Mouse (Mus musculus): ENCODE measurements around the gene Cmtm8. TPM values are rescaled to one million over a fixed set of nuclear protein-coding genes. Genes with fewer than 3 reads are reported as not detected.

The Cmtm8 gene
- polyA plus RNA-seq, 1 experiment from 2014 or later = 80.2 TPM

- 97% methylated on average over 6 of the region's 6 CpGs for WGBS
Observed at GRCm38 (mm10) chr9:114828377-114828776, 15.6 kb downstream of the Cmtm8 start.

GRCm38 (mm10) chr9:114827242-114827852 lies 16.6 kb downstream of the Cmtm8 start:
- H3K36me3 ChIP-seq (ENCODE audit: control insufficient read depth, insufficient read depth, low read length) = no peaks in the 10 kb centered on the region
- no peaks in the 10 kb centered on the region for H3K9me3 ChIP-seq (ENCODE audit: control insufficient read depth, low read length)
- H3K27me3 ChIP-seq (replicated peaks; ENCODE audit: control insufficient read depth, insufficient read depth, low read length) = no peaks in the 10 kb centered on the region
- no peak overlapping the region for H3K4me3 ChIP-seq (ENCODE audit: low read length)
- no peak overlapping the region for H3K4me2 ChIP-seq (ENCODE audit: low read depth, low read length)
- peaks cover 31% of the 10 kb centered on the region for H3K4me1 ChIP-seq (ENCODE audit: control insufficient read depth, insufficient read depth, low read length)
- whole genome bisulfite sequencing = 32% methylated on average over 1 of the region's 1 CpGs
- H3K27ac ChIP-seq (ENCODE audit: low read length) = no peak overlapping the region
- ATAC-seq = no peak
- H3K9ac ChIP-seq (ENCODE audit: low read depth, low read length) = no peak overlapping the region

More at GRCm38 (mm10) chr9:114828377-114828776, 15.6 kb downstream of the Cmtm8 start:
- H3K9ac ChIP-seq (ENCODE audit: low read depth, low read length) = no peak overlapping the region
- H3K9me3 ChIP-seq (ENCODE audit: control insufficient read depth, low read length) = no peaks in the 10 kb centered on the region
- H3K27ac ChIP-seq (ENCODE audit: low read length) = no peak overlapping the region
- no peak overlapping the region for H3K4me2 ChIP-seq (ENCODE audit: low read depth, low read length)
- no peaks in the 10 kb centered on the region for H3K36me3 ChIP-seq (ENCODE audit: control insufficient read depth, insufficient read depth, low read length)
- H3K4me1 ChIP-seq (ENCODE audit: control insufficient read depth, insufficient read depth, low read length) = peaks cover 23% of the 10 kb centered on the region
- ATAC-seq = no peak
- H3K27me3 ChIP-seq (replicated peaks; ENCODE audit: control insufficient read depth, insufficient read depth, low read length) = no peaks in the 10 kb centered on the region
- H3K4me3 ChIP-seq (ENCODE audit: low read length) = no peak overlapping the region

GRCm38 (mm10) chr9:114824166-114824565 lies 19.8 kb downstream of the Cmtm8 start:
- Histone ChIP-seq H3K27me3 (replicated peaks; ENCODE audit: control insufficient read depth, insufficient read depth, low read length) (no peaks in the 10 kb centered on the region), H3K9ac (ENCODE audit: low read depth, low read length) (no peak overlapping the region), H3K36me3 (ENCODE audit: control insufficient read depth, insufficient read depth, low read length) (no peaks in the 10 kb centered on the region), H3K9me3 (ENCODE audit: control insufficient read depth, low read length) (no peaks in the 10 kb centered on the region), H3K4me3 (ENCODE audit: low read length) (no peak overlapping the region), H3K27ac (ENCODE audit: low read length) (peak overlapping the region; percentile 46; the same call in 1 of the 2 replicates), H3K4me1 (ENCODE audit: control insufficient read depth, insufficient read depth, low read length) (peaks cover 25% of the 10 kb centered on the region), H3K4me2 (ENCODE audit: low read depth, low read length) (no peak overlapping the region)
- WGBS = 73% methylated on average over 7 of the region's 7 CpGs
- ATAC-seq = peak; percentile 64

- Histone ChIP-seq H3K9ac (ENCODE audit: low read depth, low read length) (no peak overlapping the region), H3K4me1 (ENCODE audit: control insufficient read depth, insufficient read depth, low read length) (peaks cover 20% of the 10 kb centered on the region; the same call in 1 of the 2 replicates), H3K9me3 (ENCODE audit: control insufficient read depth, low read length) (no peaks in the 10 kb centered on the region), H3K4me3 (ENCODE audit: low read length) (no peak overlapping the region), H3K27me3 (replicated peaks; ENCODE audit: control insufficient read depth, insufficient read depth, low read length) (no peaks in the 10 kb centered on the region), H3K4me2 (ENCODE audit: low read depth, low read length) (no peak overlapping the region), H3K36me3 (ENCODE audit: control insufficient read depth, insufficient read depth, low read length) (no peaks in the 10 kb centered on the region), H3K27ac (ENCODE audit: low read length) (peak overlapping the region; percentile 65)
- 65% methylated on average over 15 of the region's 15 CpGs for WGBS
- ATAC-seq = peak; percentile 88
Observed at GRCm38 (mm10) chr9:114821548-114822289, 22.2 kb downstream of the Cmtm8 start.

GRCm38 (mm10) chr9:114818918-114819317 lies 25.0 kb downstream of the Cmtm8 start:
- Histone ChIP-seq H3K27me3 (replicated peaks; ENCODE audit: control insufficient read depth, insufficient read depth, low read length) (no peaks in the 10 kb centered on the region), H3K36me3 (ENCODE audit: control insufficient read depth, insufficient read depth, low read length) (no peaks in the 10 kb centered on the region), H3K4me2 (ENCODE audit: low read depth, low read length) (no peak overlapping the region), H3K27ac (ENCODE audit: low read length) (no peak overlapping the region), H3K9ac (ENCODE audit: low read depth, low read length) (no peak overlapping the region), H3K4me1 (ENCODE audit: control insufficient read depth, insufficient read depth, low read length) (peaks cover 16% of the 10 kb centered on the region; the same call in 1 of the 2 replicates), H3K4me3 (ENCODE audit: low read length) (no peak overlapping the region), H3K9me3 (ENCODE audit: control insufficient read depth, low read length) (no peaks in the 10 kb centered on the region)
- WGBS = 81% methylated on average over 3 of the region's 3 CpGs
- no peak for ATAC-seq

- peak; percentile 47 for ATAC-seq
- H3K4me2 ChIP-seq (ENCODE audit: low read depth, low read length) = no peak overlapping the region
- no peak overlapping the region for H3K4me3 ChIP-seq (ENCODE audit: low read length)
- H3K27me3 ChIP-seq (replicated peaks; ENCODE audit: control insufficient read depth, insufficient read depth, low read length) = no peaks in the 10 kb centered on the region
- WGBS = 68% methylated on average over 7 of the region's 7 CpGs
- H3K9me3 ChIP-seq (ENCODE audit: control insufficient read depth, low read length) = no peaks in the 10 kb centered on the region
- H3K27ac ChIP-seq (ENCODE audit: low read length) = peak overlapping the region; percentile 72
- H3K36me3 ChIP-seq (ENCODE audit: control insufficient read depth, insufficient read depth, low read length) = no peaks in the 10 kb centered on the region
- H3K4me1 ChIP-seq (ENCODE audit: control insufficient read depth, insufficient read depth, low read length) = peaks cover 6% of the 10 kb centered on the region; the same call in 1 of the 2 replicates
- no peak overlapping the region for H3K9ac ChIP-seq (ENCODE audit: low read depth, low read length)
Observed at GRCm38 (mm10) chr9:114817012-114817411, 26.9 kb downstream of the Cmtm8 start.

- Histone ChIP-seq H3K9ac (ENCODE audit: low read depth, low read length) (no peak overlapping the region), H3K27ac (ENCODE audit: low read length) (0 out of 2 replicates have a peak overlapping the region, but pooled peaks have one; percentile 8), H3K9me3 (ENCODE audit: control insufficient read depth, low read length) (no peaks in the 10 kb centered on the region), H3K4me2 (ENCODE audit: low read depth, low read length) (no peak overlapping the region), H3K4me1 (ENCODE audit: control insufficient read depth, insufficient read depth, low read length) (peaks cover 10% of the 10 kb centered on the region), H3K36me3 (ENCODE audit: control insufficient read depth, insufficient read depth, low read length) (no peaks in the 10 kb centered on the region), H3K27me3 (replicated peaks; ENCODE audit: control insufficient read depth, insufficient read depth, low read length) (no peaks in the 10 kb centered on the region), H3K4me3 (ENCODE audit: low read length) (no peak overlapping the region)
- no peak for ATAC-seq
- WGBS = 92% methylated on average over 7 of the region's 7 CpGs
Observed at GRCm38 (mm10) chr9:114816121-114816520, 27.8 kb downstream of the Cmtm8 start.

GRCm38 (mm10) chr9:114815315-114815714 lies 28.6 kb downstream of the Cmtm8 start:
- peak; percentile 44; the same call in 1 of the 2 replicates for ATAC-seq
- Histone ChIP-seq H3K27ac (ENCODE audit: low read length) (peak overlapping the region; percentile 45; the same call in 1 of the 2 replicates), H3K9ac (ENCODE audit: low read depth, low read length) (no peak overlapping the region), H3K27me3 (replicated peaks; ENCODE audit: control insufficient read depth, insufficient read depth, low read length) (no peaks in the 10 kb centered on the region), H3K9me3 (ENCODE audit: control insufficient read depth, low read length) (no peaks in the 10 kb centered on the region), H3K4me2 (ENCODE audit: low read depth, low read length) (no peak overlapping the region), H3K4me1 (ENCODE audit: control insufficient read depth, insufficient read depth, low read length) (peaks cover 13% of the 10 kb centered on the region), H3K36me3 (ENCODE audit: control insufficient read depth, insufficient read depth, low read length) (no peaks in the 10 kb centered on the region), H3K4me3 (ENCODE audit: low read length) (no peak overlapping the region)
- WGBS = 64% methylated on average over 4 of the region's 4 CpGs

- H3K36me3 ChIP-seq (ENCODE audit: control insufficient read depth, insufficient read depth, low read length) = no peaks in the 10 kb centered on the region
- WGBS = 82% methylated on average over 4 of the region's 4 CpGs
- no peak overlapping the region for H3K4me2 ChIP-seq (ENCODE audit: low read depth, low read length)
- H3K9ac ChIP-seq (ENCODE audit: low read depth, low read length) = no peak overlapping the region
- H3K9me3 ChIP-seq (ENCODE audit: control insufficient read depth, low read length) = no peaks in the 10 kb centered on the region
- no peaks in the 10 kb centered on the region for H3K27me3 ChIP-seq (replicated peaks; ENCODE audit: control insufficient read depth, insufficient read depth, low read length)
- no peak overlapping the region for H3K27ac ChIP-seq (ENCODE audit: low read length)
- H3K4me1 ChIP-seq (ENCODE audit: control insufficient read depth, insufficient read depth, low read length) = peaks cover 22% of the 10 kb centered on the region
- no peak for ATAC-seq
- no peak overlapping the region for H3K4me3 ChIP-seq (ENCODE audit: low read length)
Observed at GRCm38 (mm10) chr9:114812001-114812400, 32.0 kb downstream of the Cmtm8 start.
